Mouse (Mus musculus): ENCODE results near the gene P2ry13. TPM values are rescaled to one million over a fixed set of nuclear protein-coding genes. Genes with fewer than 3 reads are reported as not detected.

P2ry13 gene
- polyA plus RNA-seq (2015; fragmentation: Illumina TruSeq; extraction: RNeasy Lipid Tissue Mini Kit (QIAGEN cat#74804); ENCODE audit: insufficient read depth, low replicate concordance), result 70.5 TPM

GRCm38 (mm10) chr3:59210727-59211126, at the start of gene P2ry13:
P2ry13 (minus strand) TSS chr3:59210882.

GRCm38 (mm10) chr3:59194938-59195337, 15.7 kb downstream of the P2ry13 start, which contains the start of gene Gpr87:
Gpr87 (minus strand) TSS chr3:59195104.

Other genes starting within 250 kb of the P2ry13 start
- gene Med12l, start 205.1 kb downstream of the P2ry13 start, polyA plus RNA-seq (2015; fragmentation: Illumina TruSeq; extraction: RNeasy Lipid Tissue Mini Kit (QIAGEN cat#74804); ENCODE audit: insufficient read depth, low replicate concordance), result 2.5 TPM
- 66.5 TPM for gene Gpr171, start 109.1 kb downstream of the P2ry13 start, polyA plus RNA-seq (2015; fragmentation: Illumina TruSeq; extraction: RNeasy Lipid Tissue Mini Kit (QIAGEN cat#74804); ENCODE audit: insufficient read depth, low replicate concordance)
- 52.5 TPM for gene P2ry14, start 57.3 kb downstream of the P2ry13 start, polyA plus RNA-seq (2015; fragmentation: Illumina TruSeq; extraction: RNeasy Lipid Tissue Mini Kit (QIAGEN cat#74804); ENCODE audit: insufficient read depth, low replicate concordance)
- gene Gpr87, start 15.8 kb downstream of the P2ry13 start, polyA plus RNA-seq (2015; fragmentation: Illumina TruSeq; extraction: RNeasy Lipid Tissue Mini Kit (QIAGEN cat#74804); ENCODE audit: insufficient read depth, low replicate concordance), result not detected
- gene P2ry12, start 52.0 kb upstream of the P2ry13 start, polyA plus RNA-seq (2015; fragmentation: Illumina TruSeq; extraction: RNeasy Lipid Tissue Mini Kit (QIAGEN cat#74804); ENCODE audit: insufficient read depth, low replicate concordance), result 30.9 TPM
- 3.9 TPM for gene Igsf10, start 133.5 kb upstream of the P2ry13 start, polyA plus RNA-seq (2015; fragmentation: Illumina TruSeq; extraction: RNeasy Lipid Tissue Mini Kit (QIAGEN cat#74804); ENCODE audit: insufficient read depth, low replicate concordance)